27 mouse cellular contexts compared by ENCODE assay signal in genomic region chr9:86219669-86220068, GRCm38 (mm10).
DNase-seq lines count a peak whose midpoint lies in the region; ATAC-seq lines count a peak whose summit lies in the region.
"Had no signal": no experiment of that assay in that cellular context is flagged by ENCODE, and none has a peak within 500 bp of the region (broad histone marks: within the 10 kb centered on the region; RNA-seq: fewer than 3 reads in every experiment).

No protein-coding gene starts in this region.

- H3K9ac ChIP-seq in kidney, embryonic 16.5 days (replicated peaks; ENCODE audit: low read length): no peak overlapping the region
- H3K9ac ChIP-seq: embryonic facial prominence, embryonic 12.5 days; heart, embryonic 12.5 days; hindbrain, embryonic 13.5 days; limb, embryonic 13.5 days; lung, embryonic 15.5 days had no signal

- H3K4me2 ChIP-seq in kidney, embryonic 16.5 days (replicated peaks; ENCODE audit: low read depth, low read length): no peak overlapping the region
- H3K4me2 ChIP-seq: embryonic facial prominence, embryonic 12.5 days; heart, embryonic 12.5 days; hindbrain, embryonic 13.5 days; limb, embryonic 13.5 days; liver, embryonic 11.5 days; lung, embryonic 15.5 days; midbrain, embryonic 11.5 days had no signal

- peak; percentile 86 for ATAC-seq in kidney, embryonic 16.5 days (ENCODE audit: low FRiP score, low TSS enrichment)
- ATAC-seq: CD4-positive, CD25-positive, alpha-beta regulatory T cell, adult 4 months; forebrain, embryonic 14.5 days; intestine, postnatal 0 days; midbrain, embryonic 16.5 days had no signal

- H3K27ac ChIP-seq in kidney, embryonic 16.5 days (ENCODE audit: low read length): no peak overlapping the region
- H3K27ac ChIP-seq: embryonic facial prominence, embryonic 12.5 days; gastrocnemius, adult 2 months; heart, adult 2 months; hindbrain, embryonic 13.5 days; limb, embryonic 13.5 days; lung, embryonic 15.5 days had no signal

- no peak overlapping the region for H3K4me3 ChIP-seq in kidney, embryonic 16.5 days (ENCODE audit: low read length)
- H3K4me3 ChIP-seq: embryonic facial prominence, embryonic 12.5 days; gastrocnemius, adult 2 months; heart, adult 2 months; heart, embryonic 12.5 days; hindbrain, embryonic 13.5 days; limb, embryonic 13.5 days; lung, embryonic 15.5 days had no signal

- intact Hi-C loops in left cerebral cortex, postnatal 10 days (cut with DNase I): no loop called here

- no peak for DNase-seq in kidney, adult 11 months
- DNase-seq in left cerebral cortex, adult 18-20 months (ENCODE audit: low spot score in 2 of 2): peak; percentile 20 to 50
- no peak for DNase-seq in left cerebral cortex, postnatal 10 days (ENCODE audit: extremely low spot score in 1 of 2, low spot score in 2 of 2)
- DNase-seq in right cerebral cortex, postnatal 10 days (ENCODE audit: low spot score in 2 of 2): peak; percentile 33 to 36
- DNase-seq in right cerebral cortex, postnatal 4 days: no peak
- no peak for DNase-seq in thymus, postnatal 36 days
- DNase-seq: adrenal gland, postnatal 14 days; cerebellum, adult 11-12 months; cerebellum, adult 9-11 months; embryo, embryonic 11 days; gastrocnemius, adult 2 months; gastrocnemius, postnatal 36 days; heart, adult 2 months; heart, postnatal 4 days; layer of hippocampus, postnatal 36 days had no signal

- H3K27me3 ChIP-seq in kidney, embryonic 16.5 days (ENCODE audit: insufficient read depth, low read length): no peaks in the 10 kb centered on the region
- H3K27me3 ChIP-seq: embryonic facial prominence, embryonic 12.5 days; heart, embryonic 12.5 days; hindbrain, embryonic 13.5 days; limb, embryonic 13.5 days; lung, embryonic 15.5 days had no signal

- H3K9me3 ChIP-seq in kidney, embryonic 16.5 days (ENCODE audit: low read length): no peaks in the 10 kb centered on the region
- H3K9me3 ChIP-seq: embryonic facial prominence, embryonic 12.5 days; limb, embryonic 13.5 days; lung, embryonic 15.5 days had no signal

- WGBS in kidney, embryonic 16.5 days: 21% methylated on average over 4 of the region's 4 CpGs

- H3K4me1 ChIP-seq in kidney, embryonic 16.5 days (ENCODE audit: insufficient read depth, low read length): 0 out of 2 replicates have a peak, but pooled peaks cover 2% of the 10 kb centered on the region
- H3K4me1 ChIP-seq: embryonic facial prominence, embryonic 12.5 days; heart, embryonic 12.5 days; limb, embryonic 13.5 days; lung, embryonic 15.5 days had no signal

- no peaks in the 10 kb centered on the region for H3K36me3 ChIP-seq in kidney, embryonic 16.5 days (ENCODE audit: insufficient read depth, low read length)
- H3K36me3 ChIP-seq: embryonic facial prominence, embryonic 12.5 days; heart, embryonic 12.5 days; hindbrain, embryonic 13.5 days; limb, embryonic 13.5 days; lung, embryonic 15.5 days had no signal

Comparison
In these comparisons a context has a peak if more than half of its experiments do, and no peak if none do; other contexts are left out.
1. DNase-seq: peak in left cerebral cortex, adult 18-20 months (2 of 2) and right cerebral cortex, postnatal 10 days (2 of 2); none in kidney, adult 11 months (single experiment), left cerebral cortex, postnatal 10 days (0 of 2), right cerebral cortex, postnatal 4 days (single experiment) and thymus, postnatal 36 days (0 of 2).